Mouse (Mus musculus) brain, embryonic 14.5 days (tissue): ENCODE data around the gene Sept9. TPM values are rescaled to one million over a fixed set of nuclear protein-coding genes. Genes with fewer than 3 reads are reported as not detected.

Source experiments
- DNase-seq: peaks from one replicate; pipeline ENCODE4 v3.0.0-alpha.2; 2011; ENCODE audit warnings: low read depth
- CTCF ChIP-seq: fragments of 200-500 bp; IDR thresholded peaks from 2 replicates; pipeline ENCODE4 v1.5.1; 2012; ENCODE audit warnings: inconsistent platforms, mild to moderate bottlenecking, moderate library complexity, borderline replicate concordance; ENCODE audit not compliant: insufficient read depth, insufficient read length; ENCODE audit errors: extremely low read depth
- POLR2A ChIP-seq: fragments of 200-500 bp; IDR thresholded peaks from 2 replicates; pipeline ENCODE4 v1.6.1; 2012; ENCODE audit warnings: mild to moderate bottlenecking, inconsistent platforms, borderline replicate concordance; ENCODE audit not compliant: poor library complexity, insufficient read depth, insufficient read length, severe bottlenecking; ENCODE audit errors: extremely low read depth
- polyA plus RNA-seq: library from polyadenylated mRNA; depleted of rRNA; stranded (reverse); fragments of >200 nt; gene quantifications from 2 replicates; pipeline ENCODE4 v1.2.3, GENCODE M21; 2012

The Sept9 gene
- polyA plus RNA-seq, 1 experiment = 64.3 TPM

DNA sequence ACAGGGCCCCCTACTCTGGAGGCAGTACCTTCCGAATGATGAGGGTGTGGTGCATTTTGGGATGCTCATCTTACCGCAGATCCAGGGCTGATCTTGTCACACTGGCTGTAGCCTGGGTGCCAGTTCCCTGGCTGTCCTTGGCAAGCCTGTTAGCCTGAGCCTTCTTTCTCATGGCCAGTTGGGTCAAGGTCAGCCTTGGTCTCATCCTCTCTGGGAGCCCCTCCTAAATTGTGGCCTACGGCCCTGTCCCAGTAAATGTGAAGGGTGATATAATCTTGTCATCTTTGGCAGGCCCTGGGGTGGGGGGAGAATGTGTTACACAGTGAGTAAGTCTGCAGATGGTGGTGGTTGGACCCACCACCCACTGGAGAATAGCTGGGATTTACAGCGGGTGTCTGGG is 147.8 kb downstream of the Sept9 start:
- no peak for TF ChIP-seq CTCF
- DNase-seq = no peak

DNA sequence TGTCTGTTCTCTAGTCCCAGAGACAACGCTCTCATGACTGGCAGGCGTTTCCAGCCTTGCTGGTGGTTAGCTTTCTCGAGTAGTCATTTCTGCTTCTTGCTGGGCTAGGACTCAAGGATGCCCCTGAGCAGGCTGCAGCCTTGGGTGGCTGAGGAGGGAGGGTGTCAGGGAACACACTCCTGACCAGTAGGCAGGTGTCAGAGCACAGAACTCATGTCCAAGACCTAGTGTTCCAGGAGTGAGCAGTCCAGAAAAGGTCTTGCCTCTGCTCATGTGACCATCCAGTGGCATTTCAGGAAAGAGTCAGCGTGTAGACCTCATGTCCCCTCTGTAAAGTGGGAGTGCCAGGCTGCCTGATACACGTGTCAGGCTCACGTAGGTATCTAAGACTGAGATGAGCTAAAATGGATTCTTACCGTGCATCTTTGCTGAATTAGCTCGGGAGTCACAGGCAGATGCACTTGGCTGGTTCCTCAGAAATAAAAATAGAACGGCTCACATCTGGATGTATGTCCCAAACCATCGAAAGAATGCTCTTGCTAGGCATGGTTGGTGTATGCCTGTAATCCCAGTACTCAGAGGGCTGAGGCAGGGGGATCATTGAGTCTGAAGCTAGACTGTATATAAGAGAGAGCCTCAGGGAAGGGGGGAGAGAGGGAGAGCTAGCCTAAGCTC is 149.1 kb downstream of the Sept9 start:
- DNase-seq = no peak
- no peak for TF ChIP-seq POLR2A

DNA sequence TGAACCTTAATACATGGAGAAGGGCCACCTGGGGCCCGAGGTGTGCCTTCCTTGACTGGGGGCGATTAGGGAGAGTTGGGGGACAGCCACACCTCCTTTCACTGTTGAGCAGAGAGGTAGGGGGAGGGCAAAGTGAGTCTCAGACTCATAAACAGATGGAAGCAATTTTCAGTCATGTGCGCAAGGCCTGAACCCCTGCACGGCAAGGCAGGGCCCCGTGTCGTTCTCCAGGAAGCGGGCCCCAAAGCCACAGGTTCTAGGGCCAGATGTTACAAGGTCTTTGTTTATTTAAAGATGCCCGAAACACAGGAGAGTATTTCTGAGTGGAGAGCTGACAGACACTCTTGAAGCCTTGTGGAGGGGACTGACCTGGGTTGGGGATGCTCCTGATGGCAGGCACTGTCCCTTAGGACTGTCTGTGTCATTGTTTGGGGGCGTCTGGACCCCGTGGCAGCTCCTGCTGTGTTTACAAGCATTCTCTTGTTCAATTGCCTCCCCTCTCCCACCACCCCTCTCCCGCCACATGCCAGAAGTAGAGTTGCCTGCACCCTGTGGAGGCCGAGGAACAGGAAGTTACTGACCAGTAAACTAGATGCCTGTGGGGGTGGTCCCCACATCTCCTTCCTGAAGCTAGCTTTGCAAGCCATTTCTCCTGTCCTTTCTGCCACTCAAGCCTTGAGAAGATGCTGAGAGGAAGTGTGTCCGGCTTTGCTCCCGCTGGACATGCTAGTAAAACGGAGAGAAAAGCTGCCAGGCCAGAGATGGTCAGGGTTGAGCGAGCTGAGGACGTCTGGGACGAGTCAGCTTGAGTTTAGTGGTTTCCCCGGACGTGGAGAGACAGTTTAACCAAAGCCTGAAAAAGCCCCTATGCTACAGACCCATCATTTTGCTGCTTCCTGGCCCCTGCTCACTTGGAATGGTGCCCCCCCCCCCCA is 150.2 kb downstream of the Sept9 start:
- TF ChIP-seq POLR2A (no peak), CTCF (no peak)
- DNase-seq = no peak

DNA sequence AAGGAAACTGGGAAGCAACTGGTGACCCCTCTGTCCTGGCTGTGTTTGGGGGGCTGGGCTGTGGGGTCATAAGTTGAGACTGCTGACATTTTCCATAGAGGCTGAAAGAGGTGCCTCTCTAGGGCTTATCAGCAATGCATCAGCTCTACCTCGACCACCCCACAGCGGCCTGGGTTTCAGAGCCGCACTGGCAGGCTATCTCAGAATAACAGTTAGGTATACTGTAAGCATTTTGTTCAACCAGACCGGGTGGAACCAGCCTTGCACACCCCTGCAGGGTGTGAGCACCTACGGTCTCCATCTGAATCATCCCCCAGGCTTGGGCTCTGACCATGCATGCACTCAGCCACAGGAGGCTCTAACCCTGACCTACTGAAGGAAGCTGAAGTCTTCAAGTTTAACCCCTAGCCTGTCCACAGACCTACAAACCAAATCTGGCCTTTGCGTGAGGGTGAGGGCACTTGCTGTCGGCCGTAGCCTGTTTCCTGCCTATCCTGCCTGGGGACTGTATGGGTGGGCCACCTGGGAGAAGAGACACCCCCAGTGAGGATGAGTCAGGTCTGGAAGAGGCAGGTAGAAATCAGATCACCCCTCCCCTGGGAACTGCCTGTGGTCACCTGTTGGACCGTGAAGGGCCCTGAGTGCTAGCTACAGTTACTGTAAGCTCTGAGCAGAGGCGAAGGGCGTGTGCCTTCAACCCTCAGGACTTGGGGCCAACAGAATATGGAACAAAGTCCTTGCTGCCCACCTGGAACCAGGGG is 151.2 kb downstream of the Sept9 start:
- DNase-seq = no peak

DNA sequence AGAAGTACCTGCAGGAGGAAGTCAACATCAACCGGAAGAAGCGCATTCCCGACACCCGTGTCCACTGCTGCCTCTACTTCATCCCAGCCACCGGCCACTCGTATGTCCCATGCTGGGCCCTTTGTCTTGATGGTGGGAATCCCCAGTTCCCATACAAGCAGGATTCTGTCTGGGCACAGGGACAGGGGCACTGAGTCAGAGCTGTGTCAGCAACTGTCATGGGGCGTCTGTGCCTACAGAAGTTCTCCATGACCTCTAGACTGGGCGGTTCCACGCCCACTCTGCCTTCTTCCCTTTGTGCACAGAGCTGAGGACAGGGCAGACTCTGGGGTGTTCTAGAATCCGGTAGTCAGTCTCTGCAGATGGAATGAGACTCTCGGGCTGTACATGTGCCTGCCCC is 153.7 kb downstream of the Sept9 start:
- TF ChIP-seq POLR2A (no peak), CTCF (no peak)
- DNase-seq = no peak

More for the DNA sequence above, 151.2 kb downstream of the Sept9 start:
- no peak for TF ChIP-seq CTCF
- TF ChIP-seq POLR2A = no peak

DNA sequence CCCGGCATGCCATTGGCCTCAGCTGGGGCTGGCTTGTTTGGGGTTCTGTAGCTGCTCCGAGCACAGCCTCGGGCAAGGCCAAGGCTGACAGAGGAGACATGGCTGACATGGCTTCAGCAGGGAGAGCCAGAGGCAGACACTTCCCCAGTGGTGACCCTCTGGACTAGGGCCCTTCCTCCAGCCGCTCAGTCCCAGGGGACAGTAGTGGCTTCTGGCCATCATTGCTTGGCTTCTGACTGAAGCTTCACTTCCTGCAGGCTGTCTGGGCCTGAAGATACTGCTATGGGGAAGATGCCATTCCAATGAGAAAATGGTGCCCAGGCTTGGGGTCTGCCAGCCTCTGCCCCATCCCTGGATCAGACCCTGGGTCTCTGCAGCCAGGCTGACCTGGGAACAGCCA is 154.6 kb downstream of the Sept9 start:
- DNase-seq = no peak
- TF ChIP-seq POLR2A (no peak), CTCF (no peak)

DNA sequence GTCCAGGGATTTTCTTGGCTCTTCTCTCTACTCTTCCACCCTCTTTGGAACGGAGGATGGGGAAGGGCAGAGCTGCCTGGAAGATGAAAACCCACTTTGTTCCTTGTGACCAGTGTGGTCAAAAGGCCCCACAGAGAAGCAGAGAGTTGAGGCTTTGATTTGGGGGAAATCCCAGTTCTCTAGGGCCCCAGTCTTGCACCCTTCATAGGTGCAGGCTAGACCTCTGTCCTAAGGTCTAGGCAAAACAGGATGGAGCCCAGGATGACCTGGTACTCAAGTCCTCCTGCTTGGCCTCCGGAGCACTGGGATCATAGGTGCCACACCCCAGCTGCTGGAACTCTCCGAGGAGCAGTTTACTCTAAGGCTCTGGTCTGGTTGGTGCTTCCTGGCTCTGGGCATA is 157.5 kb downstream of the Sept9 start:
- no peak for TF ChIP-seq CTCF

DNA sequence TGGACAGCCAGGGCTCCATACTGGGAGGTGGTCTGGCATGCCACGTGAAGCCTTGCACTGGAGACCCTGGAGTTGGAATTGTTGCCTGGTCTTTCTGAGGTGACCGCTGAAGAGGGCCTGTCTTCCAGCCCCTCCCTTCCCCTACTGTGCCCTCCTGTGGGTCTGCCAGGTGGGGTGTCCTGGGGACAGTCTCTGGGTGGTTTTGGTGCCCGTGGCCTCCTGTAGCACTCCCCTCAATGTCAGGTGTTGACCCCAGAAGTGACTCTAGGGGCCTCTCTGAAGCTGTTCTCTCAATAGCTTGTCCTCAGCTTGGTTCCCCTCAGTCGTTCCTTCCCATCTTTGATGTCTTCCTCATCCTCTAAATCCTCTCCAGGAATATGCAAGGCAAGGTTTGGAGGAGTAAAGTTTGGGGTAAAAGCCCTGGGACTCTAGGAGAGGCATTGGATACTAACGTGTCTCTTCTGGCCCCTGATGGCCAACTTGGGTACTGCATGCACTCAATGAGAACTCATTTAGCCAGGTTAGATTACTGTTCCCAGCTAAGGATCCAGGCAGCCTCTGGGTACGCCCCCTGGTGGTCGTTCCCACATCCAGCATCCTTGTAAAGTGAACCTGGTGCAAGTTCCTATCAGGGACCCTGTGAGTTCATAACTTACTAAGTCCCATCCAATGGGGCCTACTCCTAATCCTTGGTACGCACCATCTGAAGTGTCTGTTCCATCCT is 158.6 kb downstream of the Sept9 start:
- DNase-seq = peak; percentile 97
- TF ChIP-seq POLR2A (no peak), CTCF (peak; percentile 99)

More for the DNA sequence above, 157.5 kb downstream of the Sept9 start:
- DNase-seq = no peak

DNA sequence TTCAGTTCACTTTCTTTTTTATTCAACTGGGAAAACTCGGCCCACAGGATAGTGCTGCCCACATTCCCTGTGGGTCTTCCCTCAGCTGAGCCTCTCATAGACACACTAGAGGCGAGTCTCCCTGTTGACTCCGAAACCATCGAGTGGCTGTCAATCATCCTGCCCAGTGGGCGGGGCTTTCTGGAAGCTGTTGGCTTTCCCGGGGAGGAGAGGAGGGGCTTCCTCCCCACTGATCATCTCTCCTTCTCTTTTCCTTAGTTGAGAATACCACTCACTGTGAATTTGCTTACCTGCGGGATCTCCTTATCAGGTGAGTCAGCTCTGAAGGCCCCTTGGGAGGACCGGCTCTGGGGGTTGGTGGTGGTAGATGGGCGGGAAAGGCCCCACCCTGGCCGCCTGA is 159.7 kb downstream of the Sept9 start:
- DNase-seq = no peak
- TF ChIP-seq POLR2A = no peak
- no peak for TF ChIP-seq CTCF

DNA sequence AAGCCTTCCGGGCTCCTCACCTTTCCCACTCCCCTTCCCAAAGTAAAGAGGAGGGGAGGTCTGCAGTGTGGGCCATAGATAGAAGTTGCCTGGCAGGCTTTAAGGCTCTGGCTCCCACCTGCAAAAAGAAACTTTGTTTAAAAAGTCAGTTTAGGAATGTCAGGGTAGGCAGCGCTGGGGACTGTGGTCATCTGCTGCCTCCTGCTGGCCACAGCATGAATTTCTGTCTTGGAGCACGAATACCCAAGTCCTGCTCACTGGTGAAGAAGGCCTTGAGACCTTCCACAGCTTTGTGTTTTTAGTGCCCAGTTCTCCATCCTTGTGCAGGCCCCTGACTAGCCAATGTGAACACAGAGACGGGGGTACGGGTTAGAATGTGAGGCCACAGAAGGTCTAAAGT is 160.4 kb downstream of the Sept9 start:
- peak; percentile 79 for DNase-seq
- TF ChIP-seq POLR2A (no peak), CTCF (peak; percentile 92)

DNA sequence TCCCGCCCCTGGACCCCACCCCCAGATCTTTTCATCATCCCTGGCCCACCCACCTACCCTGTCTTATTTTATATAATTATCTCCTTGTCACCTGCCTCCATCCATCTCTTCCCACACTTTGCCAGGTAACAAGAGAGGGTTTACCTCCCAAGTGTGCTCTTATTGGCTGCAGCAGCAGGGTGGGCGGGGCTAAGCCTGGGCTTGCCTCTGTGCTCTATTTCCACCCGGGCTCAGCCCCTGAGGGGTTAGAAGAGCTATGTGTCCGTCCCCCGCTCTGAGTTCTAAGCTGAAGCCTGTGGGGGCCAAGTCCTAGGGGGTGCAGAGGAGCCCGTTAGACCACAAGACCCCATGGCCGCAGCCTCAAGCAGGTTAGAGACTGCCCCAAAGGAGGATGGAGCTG is 161.1 kb downstream of the Sept9 start:
- DNase-seq = no peak
- TF ChIP-seq CTCF (no peak), POLR2A (no peak)
